Mouse (Mus musculus): Measurements from ENCODE around the gene Plpp4. TPM values are rescaled to one million over a fixed set of nuclear protein-coding genes. Genes with fewer than 3 reads are reported as not detected.

Plpp4 gene
- polyA plus RNA-seq, 1 experiment from 2014 or later, result 0.65 TPM

DNA sequence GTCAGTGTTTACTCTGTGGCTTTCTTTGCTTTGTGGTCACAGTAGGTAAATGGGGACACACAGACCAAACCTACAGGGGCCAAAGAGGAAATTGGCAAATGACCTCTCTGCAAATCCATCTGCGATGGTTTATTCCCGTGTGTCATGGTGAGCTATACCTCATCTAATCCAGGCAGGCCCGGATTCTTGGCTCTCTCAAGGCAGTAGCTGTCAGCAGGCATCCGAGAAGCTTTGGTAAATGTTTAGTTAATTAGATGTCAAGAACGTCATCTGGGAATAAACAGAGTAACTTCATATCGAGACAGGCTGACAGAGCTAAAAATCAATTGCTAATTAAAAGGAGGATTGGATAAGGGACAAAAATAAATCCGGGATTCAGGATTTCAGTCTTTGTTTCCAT is 149.2 kb downstream of the Plpp4 start:
- H3K36me3 ChIP-seq (ENCODE audit: poor library complexity, severe bottlenecking), result no peaks in the 10 kb centered on the region
- H3K4me3 ChIP-seq, result no peak overlapping the region
- ATAC-seq, result no peak
- H3K27me3 ChIP-seq, result peaks cover 55% of the 10 kb centered on the region
- 42% methylated on average over 7 of the region's 7 CpGs for WGBS
- peaks cover 43% of the 10 kb centered on the region for H3K4me1 ChIP-seq
- no peak overlapping the region for H3K9ac ChIP-seq
- H3K4me2 ChIP-seq, result no peak overlapping the region
- H3K27ac ChIP-seq, result no peak overlapping the region
- no peaks in the 10 kb centered on the region for H3K9me3 ChIP-seq (replicated peaks)

DNA sequence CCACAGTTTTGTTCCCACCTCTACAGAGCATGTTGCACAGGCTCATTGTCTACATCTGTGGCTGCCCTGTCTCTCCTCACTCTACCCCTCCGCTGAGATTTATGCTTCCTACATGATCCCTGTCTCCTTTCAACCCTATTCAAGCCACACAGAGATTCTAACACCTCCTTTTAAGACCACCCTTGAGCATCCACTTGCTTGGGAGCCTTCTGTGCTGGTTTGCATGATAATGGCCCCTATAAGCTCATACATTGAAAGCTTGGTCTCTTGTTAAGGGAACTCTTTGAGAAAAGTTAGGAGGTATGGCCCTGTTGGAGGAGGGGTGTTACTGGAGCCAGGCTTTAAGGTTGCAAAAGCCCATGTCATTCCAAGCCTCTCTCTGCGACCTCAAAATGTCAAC is 155.9 kb downstream of the Plpp4 start:
- ATAC-seq, result no peak
- no peaks in the 10 kb centered on the region for H3K9me3 ChIP-seq (replicated peaks)
- no peak overlapping the region for H3K27ac ChIP-seq
- no peaks in the 10 kb centered on the region for H3K36me3 ChIP-seq (ENCODE audit: poor library complexity, severe bottlenecking)
- no peak overlapping the region for H3K4me3 ChIP-seq
- H3K4me1 ChIP-seq, result peaks cover 13% of the 10 kb centered on the region
- WGBS, result 49% methylated on average over 2 of the region's 2 CpGs
- no peak overlapping the region for H3K4me2 ChIP-seq
- H3K27me3 ChIP-seq, result peaks cover 23% of the 10 kb centered on the region; the same call in 1 of the 2 replicates
- H3K9ac ChIP-seq, result no peak overlapping the region

DNA sequence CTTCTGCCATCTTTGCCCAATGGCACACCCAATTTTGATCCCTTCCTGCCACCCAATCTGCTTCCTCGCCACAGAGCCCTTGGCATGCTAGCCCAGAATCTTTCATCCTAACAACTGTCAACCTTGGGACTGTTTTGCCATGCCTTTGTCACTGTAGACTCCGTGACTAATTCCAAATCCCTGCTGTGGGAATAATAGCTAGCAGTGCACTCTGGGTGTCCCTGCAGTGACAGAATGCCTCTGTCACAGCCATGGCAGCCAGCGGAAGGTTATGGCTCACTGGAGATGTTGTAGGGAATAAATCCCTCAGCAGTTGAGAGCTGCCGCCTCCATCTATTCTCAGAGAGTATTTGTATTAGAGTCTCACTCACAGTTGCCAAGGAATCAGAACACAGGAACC is 158.3 kb downstream of the Plpp4 start:
- Histone ChIP-seq H3K4me3 (no peak overlapping the region), H3K36me3 (ENCODE audit: poor library complexity, severe bottlenecking) (no peaks in the 10 kb centered on the region), H3K9ac (no peak overlapping the region), H3K27me3 (peaks cover 17% of the 10 kb centered on the region; the same call in 1 of the 2 replicates), H3K27ac (no peak overlapping the region), H3K4me1 (0 out of 2 replicates have a peak, but pooled peaks cover 7% of the 10 kb centered on the region), H3K4me2 (no peak overlapping the region), H3K9me3 (replicated peaks) (no peaks in the 10 kb centered on the region)
- no peak for ATAC-seq
- WGBS, result 32% methylated on average over 4 of the region's 4 CpGs

DNA sequence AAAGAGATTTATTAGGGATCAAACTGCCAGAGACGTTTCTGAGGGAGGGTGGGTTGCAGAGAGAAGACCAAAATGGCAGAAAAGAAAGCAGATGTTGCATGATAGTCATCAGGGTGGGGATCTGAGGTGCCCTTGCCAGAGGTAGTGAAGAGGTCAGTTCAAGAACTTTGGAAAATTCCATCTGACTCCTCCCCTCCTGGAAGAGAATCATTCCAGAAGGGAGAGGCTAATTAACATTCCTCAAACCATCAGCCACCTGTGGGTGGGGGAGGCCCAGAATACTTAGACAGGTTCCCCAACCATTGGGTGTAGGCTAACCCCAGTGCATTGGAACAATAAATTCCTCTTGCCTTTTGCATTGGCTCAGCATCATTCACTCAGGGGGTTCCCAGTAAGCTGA is 164.3 kb downstream of the Plpp4 start:
- Histone ChIP-seq H3K9me3 (replicated peaks) (no peaks in the 10 kb centered on the region), H3K4me2 (no peak overlapping the region), H3K27me3 (no peaks in the 10 kb centered on the region), H3K9ac (no peak overlapping the region), H3K27ac (no peak overlapping the region), H3K4me1 (no peaks in the 10 kb centered on the region), H3K36me3 (ENCODE audit: poor library complexity, severe bottlenecking) (no peaks in the 10 kb centered on the region), H3K4me3 (no peak overlapping the region)
- 60% methylated on average over 1 of the region's 1 CpGs for WGBS
- no peak for ATAC-seq

DNA sequence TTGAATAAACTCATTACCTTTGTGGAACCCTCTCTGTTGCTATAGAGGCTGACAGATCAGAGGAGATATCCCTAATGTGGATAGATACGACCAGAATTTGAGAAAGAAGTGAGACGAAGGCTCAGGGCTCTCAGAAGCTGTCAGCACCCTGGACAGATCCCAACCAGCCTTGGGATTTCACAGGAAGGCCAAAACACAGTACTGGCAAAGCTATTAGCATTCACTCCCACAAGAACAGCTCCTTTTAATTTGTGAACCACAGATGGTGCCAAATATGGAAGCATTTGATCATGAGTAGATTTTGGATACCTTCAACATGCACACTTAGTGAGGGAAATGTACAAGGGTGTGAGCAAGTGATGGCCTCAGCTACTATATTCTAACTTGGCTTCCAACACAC is 168.7 kb downstream of the Plpp4 start:
- no peak for ATAC-seq

DNA sequence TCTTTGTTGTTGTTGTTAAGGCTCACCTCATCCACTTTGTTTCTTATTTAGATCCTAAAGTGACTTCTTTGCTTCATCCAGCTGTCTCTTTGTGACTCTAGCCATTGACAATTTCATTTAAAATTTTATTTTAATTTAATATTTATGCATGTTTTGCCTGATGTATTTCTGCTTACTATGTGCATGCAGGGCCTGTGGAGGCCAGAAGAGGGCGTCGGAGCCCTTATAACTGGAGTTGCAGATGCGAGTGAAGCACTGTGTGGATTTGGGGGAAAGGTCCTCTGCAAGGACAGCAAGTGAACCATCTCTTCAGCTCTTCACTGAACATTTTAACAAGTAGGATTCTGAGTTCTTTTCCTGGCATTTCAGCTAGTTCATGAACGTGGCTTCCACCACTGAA is 172.0 kb downstream of the Plpp4 start:
- no peak for ATAC-seq
- no peak overlapping the region for H3K4me2 ChIP-seq
- H3K9ac ChIP-seq, result no peak overlapping the region
- 55% methylated on average over 4 of the region's 4 CpGs for WGBS
- H3K9me3 ChIP-seq (replicated peaks), result no peaks in the 10 kb centered on the region
- H3K27me3 ChIP-seq, result no peaks in the 10 kb centered on the region
- H3K36me3 ChIP-seq (ENCODE audit: poor library complexity, severe bottlenecking), result no peaks in the 10 kb centered on the region
- H3K27ac ChIP-seq, result no peak overlapping the region
- no peaks in the 10 kb centered on the region for H3K4me1 ChIP-seq
- no peak overlapping the region for H3K4me3 ChIP-seq

More for the DNA sequence above, 168.7 kb downstream of the Plpp4 start:
- H3K27ac ChIP-seq, result no peak overlapping the region
- H3K4me3 ChIP-seq, result no peak overlapping the region
- no peaks in the 10 kb centered on the region for H3K27me3 ChIP-seq
- no peaks in the 10 kb centered on the region for H3K4me1 ChIP-seq
- WGBS, result 39% methylated on average over 2 of the region's 2 CpGs
- H3K9me3 ChIP-seq (replicated peaks), result no peaks in the 10 kb centered on the region
- no peak overlapping the region for H3K4me2 ChIP-seq
- no peaks in the 10 kb centered on the region for H3K36me3 ChIP-seq (ENCODE audit: poor library complexity, severe bottlenecking)
- H3K9ac ChIP-seq, result no peak overlapping the region

DNA sequence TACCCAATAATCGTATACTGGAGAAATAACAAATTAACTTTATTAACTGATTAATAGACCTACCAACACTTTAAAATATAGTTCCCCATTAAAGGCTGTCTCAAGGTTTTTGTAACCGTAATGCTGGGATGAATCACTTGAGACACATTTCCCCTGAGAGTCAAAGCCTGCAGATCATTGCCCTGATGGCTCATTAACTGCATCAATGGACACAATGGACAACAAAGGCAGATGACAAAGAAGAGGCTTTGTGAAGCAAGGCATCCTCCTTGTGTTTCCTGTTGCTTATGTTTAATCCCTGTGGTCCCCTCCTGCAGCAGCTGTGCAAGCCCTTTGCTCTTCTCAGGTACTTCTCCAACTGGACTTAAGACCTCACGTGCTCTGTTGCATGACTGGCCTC is 173.1 kb downstream of the Plpp4 start:
- no peaks in the 10 kb centered on the region for H3K9me3 ChIP-seq (replicated peaks)
- H3K27ac ChIP-seq, result no peak overlapping the region
- no peak for ATAC-seq
- WGBS, result 35% methylated on average over 3 of the region's 3 CpGs
- no peak overlapping the region for H3K4me3 ChIP-seq
- no peak overlapping the region for H3K9ac ChIP-seq
- H3K36me3 ChIP-seq (ENCODE audit: poor library complexity, severe bottlenecking), result no peaks in the 10 kb centered on the region
- no peak overlapping the region for H3K4me2 ChIP-seq
- H3K4me1 ChIP-seq, result no peaks in the 10 kb centered on the region
- no peaks in the 10 kb centered on the region for H3K27me3 ChIP-seq
